30 mouse cellular contexts compared by ENCODE assay signal in the genomic region with DNA sequence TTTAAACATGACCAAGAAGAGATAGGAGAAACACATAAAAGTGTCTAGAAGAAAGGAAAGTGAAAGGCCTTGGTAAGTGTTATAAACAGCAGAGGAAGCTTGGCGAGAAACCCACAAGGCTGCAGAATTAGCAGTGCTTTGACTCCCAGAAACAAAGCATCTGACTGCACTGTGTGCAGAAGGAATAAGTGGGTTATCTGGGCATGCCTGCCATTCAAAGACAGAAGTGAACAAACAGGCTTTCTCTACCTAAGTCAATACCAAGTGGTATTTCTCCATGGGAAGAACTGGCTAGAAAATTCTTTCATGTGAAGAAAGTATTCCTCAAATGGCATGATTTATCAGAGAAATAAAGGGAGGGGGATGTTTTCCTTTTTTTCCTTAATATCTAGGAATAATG.
DNase-seq lines count a peak whose midpoint lies in the region; ATAC-seq and TF ChIP-seq lines count a peak whose summit lies in the region.
"Had no signal": no experiment of that assay in that cellular context is flagged by ENCODE, and none has a peak within 500 bp of the region (broad histone marks: within the 10 kb centered on the region; RNA-seq: fewer than 3 reads in every experiment).

No protein-coding gene starts in this region.

- TF ChIP-seq CTCF in lung, embryonic 14.5 days (IDR thresholded peaks at IDR 0.05; ENCODE audit: low read depth) = no peak
- no peak for TF ChIP-seq CTCF in lung, adult 2 months (IDR thresholded peaks at IDR 0.05; ENCODE audit: insufficient read depth, low read length)
- TF ChIP-seq CTCF in liver, postnatal 0 days (IDR thresholded peaks at IDR 0.05; ENCODE audit: low read depth) = no peak

- DNase-seq in embryonic facial prominence, embryonic 14.5 days (ENCODE audit: low spot score) = peak; percentile 2
- DNase-seq in embryonic facial prominence, embryonic 10.5 days (ENCODE audit: low spot score) = no peak
- peak; percentile 37 for DNase-seq in lung, embryonic 14.5 days
- DNase-seq in lung, adult 2 months = no peak
- peak; percentile 20 for DNase-seq in brain, adult 2 months (ENCODE audit: low read depth, low spot score)
- no peak for DNase-seq in liver, postnatal 0 days
- DNase-seq: adrenal gland, adult 8-10 months; adrenal gland, postnatal 14 days; adrenal gland, postnatal 36 days; B cell, adult 2 months; cerebellum, adult 11 months; cerebellum, adult 18-20 months; cerebellum, adult 8-10 months; cerebellum, adult 9-11 months; cerebellum, postnatal 14 days; cerebellum, postnatal 36 days; embryo, embryonic 11 days had no signal

- H3K9me3 ChIP-seq in embryonic facial prominence, embryonic 14.5 days (ENCODE audit: control insufficient read depth, low read length) = no peaks in the 10 kb centered on the region
- no peaks in the 10 kb centered on the region for H3K9me3 ChIP-seq in embryonic facial prominence, embryonic 10.5 days
- no peaks in the 10 kb centered on the region for H3K9me3 ChIP-seq in lung, embryonic 14.5 days (ENCODE audit: low read depth, low read length)
- H3K9me3 ChIP-seq in stomach, embryonic 15.5 days = no peaks in the 10 kb centered on the region
- no peaks in the 10 kb centered on the region for H3K9me3 ChIP-seq in liver, postnatal 0 days (ENCODE audit: low read length)
- H3K9me3 ChIP-seq: embryonic facial prominence, embryonic 12.5 days; embryonic facial prominence, embryonic 15.5 days; forebrain, embryonic 10.5 days; forebrain, embryonic 12.5 days had no signal

- H3K4me2 ChIP-seq in embryonic facial prominence, embryonic 14.5 days (ENCODE audit: low read depth, low read length) = no peak overlapping the region
- H3K4me2 ChIP-seq in lung, embryonic 14.5 days = no peak overlapping the region
- H3K4me2 ChIP-seq in stomach, embryonic 15.5 days = no peak overlapping the region
- no peak overlapping the region for H3K4me2 ChIP-seq in liver, postnatal 0 days (ENCODE audit: low read depth, low read length)
- H3K4me2 ChIP-seq: embryonic facial prominence, embryonic 12.5 days; embryonic facial prominence, embryonic 15.5 days; forebrain, embryonic 12.5 days had no signal

- H3K27ac ChIP-seq in embryonic facial prominence, embryonic 14.5 days (replicated peaks; ENCODE audit: low read depth, low read length) = no peak overlapping the region
- no peak overlapping the region for H3K27ac ChIP-seq in embryonic facial prominence, embryonic 10.5 days (replicated peaks)
- H3K27ac ChIP-seq in lung, embryonic 14.5 days (ENCODE audit: low read depth) = no peak overlapping the region
- no peak overlapping the region for H3K27ac ChIP-seq in stomach, embryonic 15.5 days
- no peak overlapping the region for H3K27ac ChIP-seq in liver, postnatal 0 days (ENCODE audit: low read depth)
- H3K27ac ChIP-seq: embryonic facial prominence, embryonic 12.5 days; embryonic facial prominence, embryonic 15.5 days; forebrain, embryonic 10.5 days; forebrain, embryonic 12.5 days had no signal

- no peak overlapping the region for H3K4me3 ChIP-seq in embryonic facial prominence, embryonic 14.5 days (ENCODE audit: low read depth, low read length)
- no peak overlapping the region for H3K4me3 ChIP-seq in embryonic facial prominence, embryonic 10.5 days
- H3K4me3 ChIP-seq in lung, embryonic 14.5 days (ENCODE audit: low read depth, low read length) = no peak overlapping the region
- H3K4me3 ChIP-seq in lung, adult 2 months (replicated peaks; ENCODE audit: extremely low read depth, low read depth, low read length) = no peak overlapping the region
- H3K4me3 ChIP-seq in stomach, embryonic 15.5 days (replicated peaks) = no peak overlapping the region
- no peak overlapping the region for H3K4me3 ChIP-seq in liver, postnatal 0 days (ENCODE audit: low read depth, low read length)
- H3K4me3 ChIP-seq: embryonic facial prominence, embryonic 12.5 days; embryonic facial prominence, embryonic 15.5 days; erythroblast, embryonic 14.5 days; forebrain, embryonic 10.5 days; forebrain, embryonic 12.5 days had no signal

- H3K36me3 ChIP-seq in embryonic facial prominence, embryonic 14.5 days (ENCODE audit: control insufficient read depth, insufficient read depth, low read length) = no peaks in the 10 kb centered on the region
- no peaks in the 10 kb centered on the region for H3K36me3 ChIP-seq in embryonic facial prominence, embryonic 10.5 days (replicated peaks)
- H3K36me3 ChIP-seq in lung, embryonic 14.5 days (ENCODE audit: insufficient read depth) = no peaks in the 10 kb centered on the region
- no peaks in the 10 kb centered on the region for H3K36me3 ChIP-seq in stomach, embryonic 15.5 days
- H3K36me3 ChIP-seq in liver, postnatal 0 days (replicated peaks; ENCODE audit: insufficient read depth, low read length) = no peaks in the 10 kb centered on the region
- H3K36me3 ChIP-seq: embryonic facial prominence, embryonic 12.5 days; embryonic facial prominence, embryonic 15.5 days; forebrain, embryonic 10.5 days; forebrain, embryonic 12.5 days; G1E had no signal

- H3K9ac ChIP-seq in embryonic facial prominence, embryonic 14.5 days (ENCODE audit: low read depth, low read length) = no peak overlapping the region
- H3K9ac ChIP-seq in lung, embryonic 14.5 days = no peak overlapping the region
- H3K9ac ChIP-seq in stomach, embryonic 15.5 days = no peak overlapping the region
- H3K9ac ChIP-seq in liver, postnatal 0 days (replicated peaks) = no peak overlapping the region
- H3K9ac ChIP-seq: embryonic facial prominence, embryonic 12.5 days; embryonic facial prominence, embryonic 15.5 days; forebrain, embryonic 12.5 days had no signal

- 73% methylated on average over 1 of the region's 1 CpGs for WGBS in embryonic facial prominence, embryonic 14.5 days
- WGBS in embryonic facial prominence, embryonic 10.5 days = 57% methylated on average over 1 of the region's 1 CpGs
- WGBS in lung, embryonic 14.5 days = 41% methylated on average over 1 of the region's 1 CpGs
- 52% methylated on average over 1 of the region's 1 CpGs for WGBS in lung, adult 2 months
- 61% methylated on average over 1 of the region's 1 CpGs for WGBS in stomach, embryonic 15.5 days
- WGBS in liver, postnatal 0 days (ENCODE audit: insufficient replicate concordance) = 46% methylated on average over 1 of the region's 1 CpGs

- no peaks in the 10 kb centered on the region for H3K27me3 ChIP-seq in embryonic facial prominence, embryonic 14.5 days (replicated peaks; ENCODE audit: control insufficient read depth, insufficient read depth, low read length)
- H3K27me3 ChIP-seq in embryonic facial prominence, embryonic 10.5 days (replicated peaks; ENCODE audit: low read depth, poor library complexity, severe bottlenecking) = no peaks in the 10 kb centered on the region
- H3K27me3 ChIP-seq in lung, embryonic 14.5 days (ENCODE audit: insufficient read depth, low read length) = no peaks in the 10 kb centered on the region
- H3K27me3 ChIP-seq in stomach, embryonic 15.5 days (replicated peaks) = no peaks in the 10 kb centered on the region
- no peaks in the 10 kb centered on the region for H3K27me3 ChIP-seq in liver, postnatal 0 days (ENCODE audit: insufficient read depth, low read length)
- H3K27me3 ChIP-seq: CH12.LX; embryonic facial prominence, embryonic 12.5 days; embryonic facial prominence, embryonic 15.5 days; forebrain, embryonic 12.5 days; Patski had no signal

- no peak for TF ChIP-seq POLR2A in lung, adult 2 months (IDR thresholded peaks at IDR 0.05; ENCODE audit: borderline replicate concordance, extremely low read depth, low read depth, low read length)

- TF ChIP-seq EP300 in liver, postnatal 0 days (IDR thresholded peaks at IDR 0.05; ENCODE audit: low read depth) = no peak

- H3K4me1 ChIP-seq in embryonic facial prominence, embryonic 14.5 days (ENCODE audit: control insufficient read depth, insufficient read depth, low read length) = no peaks in the 10 kb centered on the region
- H3K4me1 ChIP-seq in embryonic facial prominence, embryonic 10.5 days = no peaks in the 10 kb centered on the region
- H3K4me1 ChIP-seq in lung, embryonic 14.5 days (ENCODE audit: insufficient read depth) = no peaks in the 10 kb centered on the region
- H3K4me1 ChIP-seq in lung, adult 2 months (ENCODE audit: control insufficient read depth, insufficient read depth, low read length) = no peaks in the 10 kb centered on the region
- no peaks in the 10 kb centered on the region for H3K4me1 ChIP-seq in stomach, embryonic 15.5 days
- H3K4me1 ChIP-seq in liver, postnatal 0 days (ENCODE audit: insufficient read depth) = no peaks in the 10 kb centered on the region
- H3K4me1 ChIP-seq: embryonic facial prominence, embryonic 12.5 days; embryonic facial prominence, embryonic 15.5 days; forebrain, embryonic 10.5 days; forebrain, embryonic 12.5 days had no signal

- ATAC-seq in embryonic facial prominence, embryonic 14.5 days (ENCODE audit: low read depth) = no peak
- peak; percentile 56; the same call in 1 of the 2 replicates for ATAC-seq in lung, embryonic 14.5 days (ENCODE audit: insufficient read depth)
- peak; percentile 81 for ATAC-seq in stomach, embryonic 15.5 days (ENCODE audit: insufficient read depth, low FRiP score, low read depth)
- ATAC-seq in liver, postnatal 0 days = no peak
- ATAC-seq: activated CD4-positive, CD25-positive, alpha-beta regulatory T cell, adult 4 months; CD4-positive, CD25-positive, alpha-beta regulatory T cell, adult 4 months; forebrain, embryonic 14.5 days; forebrain, embryonic 16.5 days; Patski had no signal

Comparison
In these comparisons a context has a peak if more than half of its experiments do, and no peak if none do; other contexts are left out.
1. DNase-seq: peak in embryonic facial prominence, embryonic 14.5 days (single experiment), lung, embryonic 14.5 days (single experiment) and brain, adult 2 months (single experiment); none in embryonic facial prominence, embryonic 10.5 days (single experiment), lung, adult 2 months (single experiment) and liver, postnatal 0 days (single experiment).
2. ATAC-seq: peak in lung, embryonic 14.5 days (single experiment) and stomach, embryonic 15.5 days (single experiment); none in embryonic facial prominence, embryonic 14.5 days (single experiment) and liver, postnatal 0 days (single experiment).